Comparison of ENCODE assay signal across 10 mouse cellular contexts in genomic region chr8:8969112-8969950, GRCm38 (mm10).
A peak's percentile ranks its signal among the peaks of the same experiment; 100 is the strongest.
DNase-seq lines count a peak whose midpoint lies in the region; ATAC-seq and TF ChIP-seq lines count a peak whose summit lies in the region.
"Had no signal": no experiment of that assay in that cellular context is flagged by ENCODE, and none has a peak within 500 bp of the region (broad histone marks: within the 10 kb centered on the region; RNA-seq: fewer than 3 reads in every experiment).

No protein-coding gene starts in this region.

- 54% methylated on average over 21 of the region's 21 CpGs for WGBS in limb, embryonic 15.5 days

- DNase-seq in adrenal gland, adult 2 months = peak; percentile 13
- no peak for DNase-seq in adrenal gland, adult 8-10 months
- no peak for DNase-seq in left cerebral cortex, adult 2 months (ENCODE audit: extremely low spot score in 1 of 2, low spot score in 2 of 2)
- no peak for DNase-seq in left cerebral cortex, postnatal 25 days (ENCODE audit: low spot score in 2 of 2)
- peak; percentile 29 for DNase-seq in thymus, postnatal 25 days
- no peak for DNase-seq in left cerebral cortex, adult 8-10 months (ENCODE audit: low spot score in 2 of 2)
- DNase-seq in retina, embryonic 14.5 days (ENCODE audit: low spot score) = no peak
- DNase-seq: cerebellum, adult 11 months; liver, embryonic 13.5 days had no signal

- H3K4me2 ChIP-seq in limb, embryonic 15.5 days = peak overlapping the region; percentile 25; the same call in 1 of the 2 replicates
- H3K4me2 ChIP-seq: liver, embryonic 13.5 days had no signal

- peaks cover 10% of the 10 kb centered on the region for H3K4me1 ChIP-seq in limb, embryonic 15.5 days
- H3K4me1 ChIP-seq: liver, embryonic 13.5 days had no signal

- intact Hi-C loops in left cerebral cortex, adult 2 months (cut with DNase I) = no loop called here
- intact Hi-C loops in left cerebral cortex, postnatal 25 days (cut with DNase I) = no loop called here

- ATAC-seq in limb, embryonic 15.5 days (ENCODE audit: insufficient number of reproducible peaks, low FRiP score, low TSS enrichment, low read depth) = no peak

- H3K27me3 ChIP-seq in limb, embryonic 15.5 days = no peaks in the 10 kb centered on the region
- H3K27me3 ChIP-seq: liver, embryonic 13.5 days had no signal

- H3K9me3 ChIP-seq in limb, embryonic 15.5 days = no peaks in the 10 kb centered on the region
- H3K9me3 ChIP-seq: liver, embryonic 13.5 days had no signal

- no peak for TF ChIP-seq CTCF in left cerebral cortex, adult 2 months (IDR thresholded peaks at IDR 0.05)

- no peak overlapping the region for H3K4me3 ChIP-seq in left cerebral cortex, adult 2 months
- H3K4me3 ChIP-seq in limb, embryonic 15.5 days = 0 out of 2 replicates have a peak overlapping the region, but pooled peaks have one; percentile 12
- H3K4me3 ChIP-seq: liver, embryonic 13.5 days had no signal

- H3K27ac ChIP-seq in left cerebral cortex, adult 2 months = 0 out of 2 replicates have a peak overlapping the region, but pooled peaks have one; percentile 17
- peak overlapping the region; percentile 63 for H3K27ac ChIP-seq in limb, embryonic 15.5 days
- H3K27ac ChIP-seq: liver, embryonic 13.5 days had no signal

- H3K36me3 ChIP-seq in limb, embryonic 15.5 days = no peaks in the 10 kb centered on the region
- H3K36me3 ChIP-seq: liver, embryonic 13.5 days had no signal

- no peak overlapping the region for H3K9ac ChIP-seq in limb, embryonic 15.5 days
- H3K9ac ChIP-seq: liver, embryonic 13.5 days had no signal

Comparison
In these comparisons a context has a peak if more than half of its experiments do, and no peak if none do; other contexts are left out.
1. DNase-seq: peak in adrenal gland, adult 2 months (single experiment) and thymus, postnatal 25 days (single experiment); none in adrenal gland, adult 8-10 months (single experiment), left cerebral cortex, adult 2 months (0 of 2), left cerebral cortex, postnatal 25 days (0 of 2), left cerebral cortex, adult 8-10 months (0 of 2) and retina, embryonic 14.5 days (single experiment).